Mouse (Mus musculus): Measurements from ENCODE around the gene Nek11.
A peak's percentile ranks its signal among the peaks of the same experiment; 100 is the strongest.

The Nek11 gene

GRCm38 (mm10) chr9:105313250-105313649 is 82.1 kb downstream of the Nek11 start:
- no peak for DNase-seq (ENCODE audit: low read depth, low spot score)

GRCm38 (mm10) chr9:105312686-105313085 is 82.6 kb downstream of the Nek11 start:
- no peak for DNase-seq (ENCODE audit: low read depth, low spot score)

- DNase-seq (ENCODE audit: low read depth, low spot score): peak; percentile 36
Observed at GRCm38 (mm10) chr9:105309553-105310281, 85.6 kb downstream of the Nek11 start.

GRCm38 (mm10) chr9:105306042-105306441 is 89.3 kb downstream of the Nek11 start:
- DNase-seq (ENCODE audit: low read depth, low spot score): no peak

GRCm38 (mm10) chr9:105302230-105302629 is 93.1 kb downstream of the Nek11 start:
- no peak for DNase-seq (ENCODE audit: low read depth, low spot score)

GRCm38 (mm10) chr9:105301396-105301795 is 93.9 kb downstream of the Nek11 start:
- no peak for DNase-seq (ENCODE audit: low read depth, low spot score)

- no peak for DNase-seq (ENCODE audit: low read depth, low spot score)
Observed at GRCm38 (mm10) chr9:105300738-105301325, 94.5 kb downstream of the Nek11 start.

GRCm38 (mm10) chr9:105284670-105285069 is 110.7 kb downstream of the Nek11 start:
- no peak for DNase-seq (ENCODE audit: low read depth, low spot score)

GRCm38 (mm10) chr9:105282725-105283124 is 112.6 kb downstream of the Nek11 start:
- peak; percentile 63 for DNase-seq (ENCODE audit: low read depth, low spot score)

- no peak for DNase-seq (ENCODE audit: low read depth, low spot score)
Observed at GRCm38 (mm10) chr9:105274925-105275324, 120.4 kb downstream of the Nek11 start.

- no peak for DNase-seq (ENCODE audit: low read depth, low spot score)
Observed at GRCm38 (mm10) chr9:105274286-105274685, 121.0 kb downstream of the Nek11 start.

GRCm38 (mm10) chr9:105272241-105272640 is 123.1 kb downstream of the Nek11 start:
- peak; percentile 52 for DNase-seq (ENCODE audit: low read depth, low spot score)

GRCm38 (mm10) chr9:105263140-105263539 is 132.2 kb downstream of the Nek11 start:
- no peak for DNase-seq (ENCODE audit: low read depth, low spot score)

- no peak for DNase-seq (ENCODE audit: low read depth, low spot score)
Observed at GRCm38 (mm10) chr9:105257668-105258067, 137.7 kb downstream of the Nek11 start.

- no peak for DNase-seq (ENCODE audit: low read depth, low spot score)
Observed at GRCm38 (mm10) chr9:105254076-105254475, 141.2 kb downstream of the Nek11 start.

- no peak for DNase-seq (ENCODE audit: low read depth, low spot score)
Observed at GRCm38 (mm10) chr9:105252349-105253041, 142.8 kb downstream of the Nek11 start.

- no peak for DNase-seq (ENCODE audit: low read depth, low spot score)
Observed at GRCm38 (mm10) chr9:105251256-105251655, 144.1 kb downstream of the Nek11 start.

- DNase-seq (ENCODE audit: low read depth, low spot score): peak; percentile 70
Observed at GRCm38 (mm10) chr9:105244024-105244423, 151.3 kb downstream of the Nek11 start.

- DNase-seq (ENCODE audit: low read depth, low spot score): no peak
Observed at GRCm38 (mm10) chr9:105214434-105214833, 180.9 kb downstream of the Nek11 start.

GRCm38 (mm10) chr9:105200305-105200704 is 195.0 kb downstream of the Nek11 start:
- no peak for DNase-seq (ENCODE audit: low read depth, low spot score)

GRCm38 (mm10) chr9:105186725-105187124 is 208.6 kb downstream of the Nek11 start:
- no peak for DNase-seq (ENCODE audit: low read depth, low spot score)

- no peak for DNase-seq (ENCODE audit: low read depth, low spot score)
Observed at GRCm38 (mm10) chr9:105182392-105182791, 212.9 kb downstream of the Nek11 start.

- DNase-seq (ENCODE audit: low read depth, low spot score): no peak
Observed at GRCm38 (mm10) chr9:105144992-105145391, 250.3 kb downstream of the Nek11 start, which contains the start of gene 1700080E11Rik. Gene 1700080E11Rik (minus strand): TSS chr9:105145092.
